Mouse (Mus musculus) megakaryocyte, adult 5-6 weeks (primary cell): Measurements from ENCODE around the gene Edn3. TPM values are rescaled to one million over a fixed set of nuclear protein-coding genes. Genes with fewer than 3 reads are reported as not detected.

Source experiments
- ATAC-seq: 2 replicates; pipeline ENCODE4 v1.8.0; 2016; ENCODE audit warnings: mild to moderate bottlenecking, inconsistent platforms; ENCODE audit not compliant: poor library complexity, severe bottlenecking
- total RNA-seq, 2 experiments: library from RNA; stranded (forward) in 1 of 2; stranded (reverse) in 1 of 2; fragments of 153-499, 151-499 nt in 1 of 2; fragments of 221-1000, 200-1000 nt in 1 of 2; gene quantifications; 2 replicates each; pipeline versions ENCODE4 v1.2.3 to v1.2.4; 2015 to 2017

The Edn3 gene
- total RNA-seq, 2 experiments from 2014 or later, result not detected

DNA sequence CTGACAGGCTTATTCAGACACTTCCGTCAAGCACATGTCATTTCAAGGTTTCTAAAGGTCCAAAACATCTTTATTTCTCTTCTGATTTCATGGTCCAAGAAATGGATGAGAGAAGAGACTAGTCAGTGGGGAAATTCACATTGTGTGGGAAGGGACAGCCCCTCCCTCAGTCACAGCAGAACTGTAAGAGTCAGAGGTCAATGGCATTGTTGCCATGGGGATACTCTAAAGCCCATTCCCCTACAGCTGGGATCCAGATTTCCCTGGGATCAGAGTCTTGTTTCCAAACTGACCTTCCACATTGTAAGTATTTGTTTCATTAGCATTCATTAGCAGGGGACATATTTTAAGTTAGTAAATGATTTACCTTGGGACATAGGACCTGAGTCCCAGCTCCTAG, 32.8 kb downstream of the Edn3 start:
- ATAC-seq, result no peak

DNA sequence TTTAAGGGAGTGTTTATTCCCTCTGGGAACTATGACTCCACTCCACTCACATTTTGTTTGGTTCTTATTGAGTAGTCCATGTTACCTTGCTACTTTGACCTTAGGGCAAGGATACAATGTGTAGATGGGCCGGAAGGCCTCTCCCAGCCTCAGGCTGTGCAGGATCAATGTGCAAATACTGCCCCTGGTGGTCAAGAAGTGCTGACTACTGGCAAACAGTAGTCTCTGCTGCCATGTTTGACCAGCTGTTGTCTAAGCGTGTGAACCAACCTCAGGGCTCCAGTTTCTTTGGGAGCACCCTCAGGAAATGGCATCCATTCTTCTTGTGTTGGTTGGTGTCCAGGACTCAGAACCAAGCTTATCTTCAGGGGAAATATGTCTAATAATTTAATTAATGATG, 36.6 kb downstream of the Edn3 start:
- ATAC-seq, result no peak

DNA sequence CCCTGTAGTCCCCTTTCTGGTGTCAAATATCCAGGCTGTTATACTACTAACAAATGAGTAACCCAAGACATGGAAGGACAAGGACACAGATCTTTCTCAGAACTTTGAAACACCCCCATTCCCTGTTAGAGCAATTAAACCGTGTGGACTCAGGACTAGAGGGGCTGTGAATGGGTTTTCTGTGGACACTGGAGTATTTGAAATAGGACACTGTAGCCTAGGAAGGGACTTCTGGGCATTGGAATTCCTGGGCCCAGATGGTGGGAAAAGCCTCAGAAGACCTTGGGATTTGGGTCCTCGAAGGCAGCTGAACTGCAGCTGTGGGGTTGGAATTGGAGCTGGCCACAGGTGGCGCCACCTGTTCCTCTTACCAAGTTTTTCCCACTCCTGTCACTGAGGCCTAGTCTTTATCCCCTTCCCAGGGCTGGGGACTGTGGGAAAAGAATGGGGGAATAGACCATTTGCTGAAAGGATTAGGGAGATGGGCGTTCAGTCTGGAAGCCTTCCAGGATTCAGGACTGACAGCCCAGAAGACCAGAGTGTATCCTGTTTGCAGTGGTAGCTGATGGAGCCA, 37.2 kb downstream of the Edn3 start:
- no peak for ATAC-seq

DNA sequence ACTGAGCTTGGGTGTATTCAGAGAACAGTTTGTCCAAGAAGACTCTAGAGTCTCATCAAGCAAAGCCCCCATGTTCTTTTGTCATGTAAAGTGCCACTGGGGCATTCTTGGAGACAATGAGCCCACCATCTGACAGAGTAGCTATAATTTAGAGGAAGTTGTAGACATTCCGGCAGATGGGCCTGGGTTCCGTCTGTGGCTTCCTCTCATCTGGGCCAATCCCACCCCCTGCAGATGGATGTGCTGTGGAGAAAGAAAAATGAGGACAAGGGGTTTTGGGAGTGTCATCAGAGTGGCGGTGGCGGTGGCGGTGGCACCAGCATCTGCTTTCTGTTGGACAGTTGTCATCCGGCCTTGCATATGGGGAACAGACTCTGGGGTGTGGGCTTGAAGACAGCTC, 42.0 kb downstream of the Edn3 start:
- ATAC-seq, result no peak

DNA sequence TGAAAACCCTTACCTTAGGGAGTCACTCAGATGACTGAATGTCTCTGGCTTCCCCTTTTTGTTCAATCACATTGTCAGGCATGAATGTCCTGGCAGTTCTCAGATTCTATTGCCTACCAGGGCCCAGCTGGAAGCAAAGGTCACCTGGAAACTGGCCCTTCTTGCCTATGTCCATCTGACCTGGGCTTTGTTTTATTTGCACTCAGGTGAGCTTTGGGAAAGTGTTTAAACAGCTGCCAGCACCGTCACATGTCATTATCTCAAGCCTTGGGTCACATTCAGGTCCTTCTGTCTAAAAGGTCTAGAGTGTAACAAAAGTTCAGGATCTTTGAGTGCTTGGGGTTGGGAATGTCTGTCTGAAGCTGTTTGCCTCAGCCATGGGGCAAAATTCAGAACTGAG, 43.2 kb downstream of the Edn3 start:
- no peak for ATAC-seq

DNA sequence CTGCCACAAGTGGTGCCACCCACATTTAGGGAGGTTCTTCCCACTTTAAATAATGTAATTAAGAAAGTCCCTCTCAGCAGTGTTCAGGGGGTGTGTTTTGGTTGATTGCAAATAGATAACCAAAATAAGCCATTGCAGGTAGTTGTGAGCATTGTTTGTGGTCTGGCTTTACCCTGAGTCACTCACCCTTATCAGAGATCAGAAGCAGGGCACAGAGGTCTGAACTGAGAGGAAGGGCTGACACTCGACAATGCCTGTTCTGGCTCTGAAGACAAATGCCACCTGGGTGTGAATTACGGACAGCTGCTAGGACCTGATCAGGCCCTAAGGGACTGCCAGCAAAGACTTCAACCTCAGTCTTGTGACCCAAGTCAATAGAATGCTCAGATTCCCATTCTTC, 47.5 kb downstream of the Edn3 start:
- peak; percentile 45; the same call in 1 of the 2 replicates for ATAC-seq

DNA sequence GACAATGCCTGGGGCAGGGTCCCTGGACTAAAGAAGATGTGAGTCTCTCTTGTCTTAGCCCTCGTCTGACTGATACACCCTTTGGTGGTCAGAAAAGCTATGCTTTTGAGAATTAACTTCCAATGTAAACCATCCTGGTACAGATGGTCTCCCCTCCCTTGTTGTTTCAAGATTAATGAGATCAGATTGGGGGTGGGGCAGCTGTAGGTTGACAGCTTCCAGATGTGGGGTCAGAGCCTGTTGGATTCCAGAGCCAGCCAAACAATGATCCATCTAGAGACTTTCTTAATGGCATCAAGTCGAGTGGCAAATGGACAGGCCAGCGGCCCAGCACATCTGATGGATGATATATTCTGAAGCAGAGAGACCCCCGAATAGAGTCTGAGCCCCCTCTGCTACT, 48.9 kb downstream of the Edn3 start:
- no peak for ATAC-seq

DNA sequence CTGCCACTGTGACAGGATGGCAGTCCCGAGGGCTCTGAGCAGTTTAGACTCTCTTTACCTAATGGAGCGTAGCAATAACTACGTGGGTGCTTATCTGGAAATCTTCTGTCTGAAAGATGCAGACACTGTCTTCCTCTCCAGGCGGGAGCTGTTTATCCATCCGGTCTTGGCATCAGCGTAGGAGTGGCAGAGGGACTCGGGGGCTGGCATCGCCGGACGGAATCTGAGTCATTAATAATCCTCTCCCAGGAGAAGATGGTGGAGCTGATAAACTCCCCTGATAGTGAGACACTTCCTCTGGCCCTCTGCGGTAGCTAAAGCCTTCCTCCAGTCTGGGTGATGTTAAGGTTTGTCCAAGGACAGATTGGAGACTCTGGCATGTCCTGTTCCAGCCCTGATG, 52.9 kb downstream of the Edn3 start:
- no peak for ATAC-seq

DNA sequence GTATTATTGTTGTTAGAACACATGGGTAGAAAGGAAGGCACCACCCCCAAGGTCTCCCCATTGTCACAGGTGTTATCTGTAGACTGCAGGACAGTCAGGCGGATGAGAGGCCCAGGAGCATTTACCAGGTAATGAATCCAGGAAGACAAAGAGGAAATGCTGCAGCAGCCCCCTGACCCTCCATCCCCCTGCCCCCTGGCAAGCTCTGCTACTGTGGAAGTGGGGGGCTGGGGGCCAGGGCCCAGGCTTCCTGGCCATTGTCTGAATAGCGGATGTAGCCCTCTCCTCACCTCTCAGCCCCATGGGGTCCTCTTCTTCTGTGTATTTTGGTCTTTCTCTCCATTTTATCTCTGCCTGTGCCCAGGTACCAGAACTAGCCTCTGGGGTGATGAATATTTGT, 55.7 kb downstream of the Edn3 start:
- ATAC-seq, result no peak

DNA sequence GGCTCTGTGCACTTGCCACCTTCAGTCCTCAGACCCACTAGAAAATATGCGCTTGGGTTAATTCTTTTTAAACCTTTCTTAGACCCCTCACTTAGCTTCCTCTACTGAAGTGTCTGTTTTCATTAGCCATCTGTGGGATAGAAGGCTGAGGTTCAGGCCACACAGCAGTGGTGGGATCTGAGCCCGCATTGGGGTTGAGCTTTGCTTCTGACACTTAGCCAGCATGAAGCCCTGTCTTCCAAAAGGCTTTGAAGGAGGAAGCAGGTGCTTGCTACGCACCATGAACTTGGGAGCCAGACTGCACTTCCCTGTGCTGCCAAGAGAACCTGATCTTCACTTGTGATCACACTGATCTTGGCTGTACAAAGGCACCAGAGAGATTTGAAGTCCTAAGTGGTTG, 59.9 kb downstream of the Edn3 start:
- no peak for ATAC-seq

DNA sequence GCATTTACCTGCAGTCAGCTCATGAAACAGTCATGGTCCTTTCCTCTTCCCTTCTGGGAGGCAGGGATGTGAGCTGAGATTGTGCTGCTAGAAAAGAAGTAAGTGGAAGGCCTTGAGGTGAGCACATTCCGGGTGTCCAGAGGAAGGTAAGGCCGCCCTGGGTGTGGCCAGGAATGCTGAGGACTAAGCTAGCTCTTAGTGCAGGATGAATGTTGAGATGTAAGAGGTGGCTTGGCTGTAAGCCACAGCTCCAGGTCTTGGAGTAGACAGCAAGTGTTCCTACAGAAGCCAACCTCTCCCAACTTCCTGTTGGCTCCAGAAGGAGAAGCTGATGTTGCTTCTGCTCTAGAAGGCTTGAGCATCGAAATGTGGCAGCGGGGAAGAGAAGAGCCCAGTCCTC, 67.4 kb downstream of the Edn3 start:
- ATAC-seq, result no peak

DNA sequence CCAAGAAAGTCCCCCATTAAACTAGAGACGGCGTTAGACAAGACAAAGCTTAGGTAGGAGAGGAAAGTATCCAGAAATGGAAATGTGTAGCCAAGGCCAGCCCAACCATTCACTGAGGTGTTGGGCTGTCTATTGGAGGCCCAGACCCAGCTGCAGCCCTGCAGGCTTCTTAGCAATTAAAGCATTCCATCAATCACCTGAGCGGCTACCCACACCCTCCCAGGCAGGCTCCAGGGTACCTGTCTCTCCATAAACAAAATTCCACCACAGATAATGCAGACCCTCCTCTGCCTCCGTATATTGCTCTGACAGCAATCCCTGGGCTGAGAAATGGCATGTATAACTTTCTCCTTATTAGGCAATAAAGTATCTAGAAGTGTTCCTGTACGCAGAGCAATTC, 73.2 kb downstream of the Edn3 start:
- no peak for ATAC-seq

Other genes starting within 250 kb of the Edn3 start
- 2.5 and 3.1 TPM in 2 replicates for gene Zfp831, start 117.1 kb upstream of the Edn3 start, total RNA-seq (2015)
- 1.6 and 2.8 TPM in 2 replicates for gene Zfp831, start 117.1 kb upstream of the Edn3 start, total RNA-seq (2017)
- not detected in 2 replicates for gene Gm14444, start 249.6 kb downstream of the Edn3 start, total RNA-seq (2015)
- gene Gm14444, start 249.6 kb downstream of the Edn3 start, total RNA-seq (2017), result not detected in 2 replicates